Mouse (Mus musculus) heart, embryonic 14.5 days (tissue): ENCODE results near the gene Elob. TPM values are rescaled to one million over a fixed set of nuclear protein-coding genes. Genes with fewer than 3 reads are reported as not detected.
A peak's percentile ranks its signal among the peaks of the same experiment; 100 is the strongest.

Experiments used
- ATAC-seq: fragments of 200-750 bp; cut with Nextera tagmentation; 2 replicates; pipeline ENCODE4 v1.8.0; 2017; ENCODE audit warnings: low read depth, moderate TSS enrichment; ENCODE audit not compliant: insufficient number of reproducible peaks, insufficient read depth, low FRiP score
- H3K27ac ChIP-seq, 2 experiments: fragments of 200-500 bp in 1 of 2; fragments of 300-500 bp in 1 of 2; sonication (generic) in 1 of 2; replicated peaks in 1 of 2; 2 replicates each; pipeline ENCODE4 v1.5.1; 2012 to 2014; ENCODE audit warnings: low read depth in 2 of 2, low read length in 2 of 2, control low read depth in 1 of 2, mild to moderate bottlenecking in 1 of 2, mixed read lengths in 1 of 2; ENCODE audit not compliant: control insufficient read depth in 1 of 2, insufficient read depth in 1 of 2
- H3K27me3 ChIP-seq: fragments of 300-500 bp; sonication (generic); 2 replicates; pipeline ENCODE4 v1.6.1; 2014; ENCODE audit warnings: mild to moderate bottlenecking, low read length, control low read depth; ENCODE audit not compliant: control insufficient read depth, insufficient read depth
- H3K36me3 ChIP-seq: fragments of 300-500 bp; sonication (generic); 2 replicates; pipeline ENCODE4 v1.6.1; 2014; ENCODE audit warnings: mild to moderate bottlenecking, control low read depth, low read length, mixed read lengths; ENCODE audit not compliant: control insufficient read depth, insufficient read depth
- H3K4me1 ChIP-seq, 2 experiments: fragments of 200-500 bp in 1 of 2; fragments of 300-500 bp in 1 of 2; sonication (generic) in 1 of 2; 2 replicates each; pipeline ENCODE4 v1.6.1; 2012 to 2014; ENCODE audit warnings: low read length in 2 of 2, control low read depth in 1 of 2, mixed read lengths in 1 of 2; ENCODE audit not compliant: control insufficient read depth in 2 of 2, insufficient read depth in 2 of 2
- H3K4me2 ChIP-seq: fragments of 300-500 bp; sonication (generic); 2 replicates; pipeline ENCODE4 v1.6.1; 2014; ENCODE audit warnings: mild to moderate bottlenecking, low read length
- H3K4me3 ChIP-seq, 2 experiments: fragments of 200-500 bp in 1 of 2; fragments of 300-500 bp in 1 of 2; sonication (generic) in 1 of 2; 2 replicates each; pipeline ENCODE4 v1.5.1; 2012 to 2014; ENCODE audit warnings: low read length in 2 of 2, mild to moderate bottlenecking in 2 of 2, control low read depth in 1 of 2, low read depth in 1 of 2, moderate library complexity in 1 of 2; ENCODE audit not compliant: control insufficient read depth in 1 of 2, insufficient read depth in 1 of 2
- H3K9ac ChIP-seq: fragments of 300-500 bp; sonication (generic); 2 replicates; pipeline ENCODE4 v1.6.1; 2014; ENCODE audit warnings: mild to moderate bottlenecking, low read length
- H3K9me3 ChIP-seq: fragments of 300-500 bp; sonication (generic); 2 replicates; pipeline ENCODE4 v1.6.1; 2016; ENCODE audit warnings: low read length, control low read depth; ENCODE audit not compliant: control insufficient read depth
- WGBS: fragments of 180-500 bp; shearing (Covaris S2); extraction: QIAGEN DNeasy Blood & Tissue Kit; methylation state at CpG from one replicate; pipeline ENCODE4 v1.1.7; 2014; 5-methylcytosine and 5-hydroxymethylcytosine counted together
- polyA plus RNA-seq: library from polyadenylated mRNA; unstranded; fragments of >200 nt; fragmentation: Nextera tagmentation; extraction: Ambion mirVana; gene quantifications from 2 replicates; pipeline ENCODE4 v1.2.1, GENCODE M21; 2014

Elob gene
- polyA plus RNA-seq, 1 experiment from 2014 or later = 1,075 TPM

DNA sequence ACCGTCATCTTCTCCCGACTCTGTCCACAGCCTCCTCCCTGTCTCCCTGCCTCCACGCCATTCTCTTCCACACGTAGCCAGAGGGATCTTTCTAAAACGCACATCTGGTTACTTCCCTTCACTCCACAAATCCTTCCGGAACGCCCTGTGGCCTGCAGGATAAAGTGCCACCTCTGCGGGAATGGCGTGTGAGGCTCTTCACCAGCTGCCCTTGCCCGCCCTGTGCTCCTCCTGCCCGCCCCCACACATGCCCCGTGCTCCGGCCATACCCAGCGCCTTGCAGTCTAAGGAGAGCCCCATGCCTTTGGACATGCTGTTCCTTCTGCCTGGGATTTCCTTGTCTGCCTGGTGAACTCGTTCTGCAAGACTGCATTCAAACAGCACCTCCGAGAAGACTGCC is 5.9 kb downstream of the Elob start:
- H3K4me3 ChIP-seq = no peak overlapping the region
- H3K9ac ChIP-seq = no peak overlapping the region
- no peaks in the 10 kb centered on the region for H3K27me3 ChIP-seq
- no peak overlapping the region for H3K4me2 ChIP-seq
- no peak overlapping the region for H3K27ac ChIP-seq
- WGBS = 76% methylated on average over 16 of the region's 16 CpGs
- ATAC-seq = no peak
- H3K4me1 ChIP-seq = peaks cover 2 to 8% of the 10 kb centered on the region in 2 experiments; a peak in 3 of 4 replicates
- H3K9me3 ChIP-seq = 0 out of 2 replicates have a peak, but pooled peaks cover 6% of the 10 kb centered on the region
- H3K36me3 ChIP-seq = peaks cover 96% of the 10 kb centered on the region

- Histone ChIP-seq H3K4me3 (no peak overlapping the region), H3K4me1 (no peaks in the 10 kb centered on the region), H3K27me3 (no peaks in the 10 kb centered on the region), H3K36me3 (peaks cover 100% of the 10 kb centered on the region), H3K27ac (no peak overlapping the region), H3K4me2 (no peak overlapping the region), H3K9me3 (0 out of 2 replicates have a peak, but pooled peaks cover 6% of the 10 kb centered on the region), H3K9ac (no peak overlapping the region)
- WGBS = 69% methylated on average over 6 of the region's 6 CpGs
- ATAC-seq = no peak; the same call in 1 of the 2 replicates
Measured at GRCm38 (mm10) chr17:23822094-23822493, 6.8 kb downstream of the Elob start.

- Histone ChIP-seq H3K4me3 (no peak overlapping the region), H3K27ac (no peak overlapping the region), H3K27me3 (no peaks in the 10 kb centered on the region), H3K9me3 (0 out of 2 replicates have a peak, but pooled peaks cover 6% of the 10 kb centered on the region), H3K4me2 (no peak overlapping the region), H3K36me3 (peaks cover 100% of the 10 kb centered on the region), H3K9ac (no peak overlapping the region), H3K4me1 (no peaks in the 10 kb centered on the region)
- 91% methylated on average over 5 of the region's 5 CpGs for WGBS
- ATAC-seq = no peak
Measured at GRCm38 (mm10) chr17:23820731-23821130, 8.2 kb downstream of the Elob start.

DNA sequence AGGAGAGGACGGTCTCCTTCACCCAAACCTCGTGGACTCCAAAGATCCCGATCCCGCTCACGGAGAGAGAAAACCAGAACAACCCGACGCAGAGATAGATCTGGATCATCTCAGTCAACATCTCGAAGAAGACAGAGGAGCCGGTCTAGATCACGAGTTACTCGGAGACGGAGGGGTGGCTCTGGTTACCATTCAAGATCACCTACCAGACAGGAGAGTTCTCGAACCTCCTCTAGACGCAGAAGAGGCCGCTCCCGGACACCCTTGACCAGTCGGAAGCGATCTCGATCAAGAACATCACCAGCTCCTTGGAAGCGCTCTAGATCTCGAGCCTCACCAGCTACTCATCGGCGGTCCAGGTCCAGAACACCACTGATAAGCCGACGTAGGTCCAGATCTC is 9.7 kb downstream of the Elob start:
- Histone ChIP-seq H3K9me3 (peaks cover 9% of the 10 kb centered on the region; the same call in 1 of the 2 replicates), H3K4me1 (no peaks in the 10 kb centered on the region), H3K4me2 (no peak overlapping the region), H3K36me3 (peaks cover 100% of the 10 kb centered on the region), H3K4me3 (no peak overlapping the region), H3K27me3 (no peaks in the 10 kb centered on the region), H3K9ac (no peak overlapping the region), H3K27ac (no peak overlapping the region)
- ATAC-seq = no peak
- 97% methylated on average over 25 of the region's 25 CpGs for WGBS

- ATAC-seq = no peak
- peaks cover 9% of the 10 kb centered on the region; the same call in 1 of the 2 replicates for H3K9me3 ChIP-seq
- H3K27ac ChIP-seq = no peak overlapping the region
- peaks cover 100% of the 10 kb centered on the region for H3K36me3 ChIP-seq
- no peak overlapping the region for H3K4me3 ChIP-seq
- H3K4me1 ChIP-seq = no peaks in the 10 kb centered on the region
- 90% methylated on average over 8 of the region's 8 CpGs for WGBS
- H3K9ac ChIP-seq = no peak overlapping the region
- no peak overlapping the region for H3K4me2 ChIP-seq
- H3K27me3 ChIP-seq = no peaks in the 10 kb centered on the region
Measured at GRCm38 (mm10) chr17:23818579-23818978, 10.4 kb downstream of the Elob start.

GRCm38 (mm10) chr17:23815641-23816040 is 13.3 kb downstream of the Elob start:
- Histone ChIP-seq H3K27ac (no peak overlapping the region), H3K4me2 (no peak overlapping the region), H3K9ac (no peak overlapping the region), H3K9me3 (peaks cover 9% of the 10 kb centered on the region; the same call in 1 of the 2 replicates), H3K27me3 (no peaks in the 10 kb centered on the region), H3K4me3 (no peak overlapping the region), H3K4me1 (no peaks in the 10 kb centered on the region), H3K36me3 (peaks cover 99% of the 10 kb centered on the region)
- ATAC-seq = no peak
- 98% methylated on average over 16 of the region's 16 CpGs for WGBS

GRCm38 (mm10) chr17:23807918-23808317 is 21.0 kb downstream of the Elob start:
- WGBS = 96% methylated on average over 3 of the region's 3 CpGs
- H3K27me3 ChIP-seq = no peaks in the 10 kb centered on the region
- no peak overlapping the region for H3K9ac ChIP-seq
- H3K36me3 ChIP-seq = peaks cover 59% of the 10 kb centered on the region
- H3K4me1 ChIP-seq = peaks cover 0 to 26% of the 10 kb centered on the region in 2 experiments; a peak in 3 of 4 replicates
- H3K4me3 ChIP-seq = no peak overlapping the region
- no peaks in the 10 kb centered on the region for H3K9me3 ChIP-seq
- H3K4me2 ChIP-seq = no peak overlapping the region
- no peak overlapping the region for H3K27ac ChIP-seq
- no peak for ATAC-seq

DNA sequence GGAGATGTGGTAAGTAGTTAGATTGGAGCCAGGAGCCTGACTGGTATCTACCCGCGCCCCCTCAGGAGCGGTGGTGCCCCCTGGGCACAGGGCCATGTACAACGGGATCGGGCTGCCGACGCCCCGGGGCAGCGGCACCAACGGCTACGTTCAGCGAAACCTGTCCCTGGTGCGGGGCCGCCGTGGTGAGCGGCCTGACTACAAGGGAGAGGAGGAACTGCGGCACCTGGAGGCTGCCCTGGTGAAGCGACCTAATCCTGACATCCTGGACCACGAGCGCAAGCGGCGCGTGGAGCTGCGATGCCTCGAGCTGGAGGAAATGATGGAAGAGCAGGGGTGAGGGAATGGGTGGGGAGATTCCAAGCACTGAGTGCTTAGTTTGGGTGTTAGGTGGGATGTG is 22.1 kb downstream of the Elob start:
- H3K36me3 ChIP-seq = peaks cover 48% of the 10 kb centered on the region
- WGBS = 74% methylated on average over 25 of the region's 25 CpGs
- no peaks in the 10 kb centered on the region for H3K27me3 ChIP-seq
- ATAC-seq = no peak
- H3K9ac ChIP-seq = no peak overlapping the region
- H3K4me1 ChIP-seq = peaks cover 5 to 26% of the 10 kb centered on the region in 2 experiments
- H3K27ac ChIP-seq = no peak overlapping the region
- H3K9me3 ChIP-seq = no peaks in the 10 kb centered on the region
- H3K4me2 ChIP-seq = peak overlapping the region; percentile 35
- H3K4me3 ChIP-seq = no peak overlapping the region
